Mouse (Mus musculus): ENCODE data around the gene Fars2.

DNA sequence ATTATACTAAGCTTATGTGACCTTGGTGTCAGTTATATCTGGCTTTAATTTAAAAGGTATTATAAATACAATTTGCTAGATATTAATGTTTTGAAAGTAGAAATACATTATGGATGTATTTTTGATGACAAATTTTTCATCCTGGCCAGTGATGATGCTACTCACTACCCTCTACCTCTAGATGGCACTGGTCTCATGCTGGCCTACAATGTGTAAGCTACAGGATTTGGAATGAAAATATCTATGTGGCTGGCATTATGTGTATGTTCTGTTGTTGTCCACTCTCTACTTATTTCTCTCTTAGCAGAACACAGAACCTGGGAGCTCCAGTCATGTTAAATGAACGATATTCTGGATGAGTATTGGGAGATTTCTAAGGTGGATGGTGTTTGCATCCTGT lies 104.7 kb downstream of the Fars2 start:
- peak; percentile 63 for TF ChIP-seq CTCF (IDR thresholded peaks at IDR 0.05; ENCODE audit: low read depth)
- no peak for TF ChIP-seq EP300 (IDR thresholded peaks at IDR 0.05; ENCODE audit: low read depth)

Data from liver, postnatal 0 days (tissue).